Mouse (Mus musculus) ES-CJ7 (cell line): Measurements from ENCODE around the gene Pla2g1b.

Source experiments
- DNase-seq: peaks from one replicate; pipeline ENCODE4 v3.0.0; 2011; ENCODE audit warnings: low read depth, low spot score

Pla2g1b gene

GRCm38 (mm10) chr5:115522531-115522930 is 56.5 kb downstream of the Pla2g1b start:
- no peak for DNase-seq

GRCm38 (mm10) chr5:115522981-115523499 is 57.0 kb downstream of the Pla2g1b start:
- DNase-seq: no peak

GRCm38 (mm10) chr5:115523971-115524370 is 57.9 kb downstream of the Pla2g1b start:
- no peak for DNase-seq
